Mouse (Mus musculus): ENCODE measurements around the gene Kdm2b.

The Kdm2b gene

GRCm38 (mm10) chr5:122989551-122990330 lies at the start of gene Kdm2b:
Gene Kdm2b (minus strand): TSS chr5:122989823.
- peak; percentile 44 for DNase-seq

DNA sequence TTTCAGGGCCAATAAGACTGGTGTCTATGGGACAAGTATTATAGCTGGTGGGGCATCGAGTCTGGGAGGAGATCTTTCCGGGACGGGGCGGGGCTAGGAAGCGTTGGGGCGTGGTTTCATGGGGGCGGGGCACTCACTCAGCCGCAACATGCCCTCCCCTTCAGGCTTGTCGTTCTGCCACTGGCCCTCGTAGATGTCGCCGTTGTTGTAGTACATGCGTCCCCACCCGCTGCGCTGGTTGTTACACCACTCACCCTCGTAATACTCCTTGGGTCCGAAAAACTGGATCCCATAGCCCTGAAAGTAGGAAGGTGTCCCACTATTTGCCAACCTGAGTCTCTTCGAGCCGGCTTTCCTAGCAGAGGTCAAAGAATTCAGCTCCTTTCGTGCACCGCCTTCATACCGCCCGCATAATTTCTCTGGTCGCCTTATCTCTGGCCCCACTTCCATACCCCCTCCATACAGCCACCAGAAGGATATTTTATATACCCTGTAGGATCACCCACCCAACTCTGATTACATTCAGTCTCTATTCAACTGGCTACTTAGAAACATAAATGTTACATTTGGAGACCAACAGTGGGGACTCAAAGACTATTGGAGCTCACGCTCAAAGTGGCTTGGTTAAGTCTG lies 49.6 kb upstream of the Kdm2b start:
- DNase-seq = peak; percentile 93

DNA sequence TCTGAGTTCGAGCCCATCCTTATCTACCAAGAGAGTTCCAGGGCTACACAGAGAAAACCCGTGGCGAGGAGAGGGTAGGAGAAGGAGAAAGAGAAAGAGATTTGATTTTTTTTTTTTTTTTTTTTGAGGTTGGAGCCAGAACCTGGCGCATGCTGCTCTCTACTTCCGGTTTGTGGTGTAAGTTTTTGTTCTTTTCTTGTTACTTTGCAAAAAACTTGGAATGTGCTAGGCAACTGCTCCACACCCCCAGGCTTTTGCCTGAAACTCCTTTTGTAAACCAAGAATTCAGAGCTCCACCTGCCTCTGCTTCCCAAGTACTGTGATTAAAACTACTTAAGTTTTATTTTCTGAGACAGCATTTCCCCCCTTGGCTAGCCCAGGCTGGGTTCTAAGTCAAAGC lies 48.5 kb upstream of the Kdm2b start:
- no peak for DNase-seq

DNA sequence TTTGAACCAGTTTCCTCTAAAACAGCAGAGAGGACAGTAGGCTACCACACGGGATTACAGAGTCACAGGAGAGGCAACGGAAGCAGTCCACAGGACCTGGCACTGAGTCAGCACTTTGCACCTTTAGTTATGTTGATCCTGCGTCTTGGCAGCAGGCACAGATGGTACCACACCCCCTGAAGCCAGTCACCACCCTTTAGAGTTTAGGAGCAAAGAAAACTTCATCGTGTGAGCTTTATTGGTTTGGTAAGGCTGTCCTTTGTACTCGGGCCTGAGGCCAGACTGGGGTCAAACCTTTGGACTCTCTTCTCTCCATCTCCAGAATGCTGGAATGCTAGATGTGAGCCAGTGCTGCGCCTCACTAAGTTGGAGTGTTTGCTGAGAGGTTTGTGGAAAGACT lies 45.9 kb upstream of the Kdm2b start:
- no peak for DNase-seq

GRCm38 (mm10) chr5:123035089-123035488 lies 45.5 kb upstream of the Kdm2b start:
- DNase-seq = no peak

GRCm38 (mm10) chr5:123033646-123034160 lies 44.1 kb upstream of the Kdm2b start:
- DNase-seq = no peak

DNA sequence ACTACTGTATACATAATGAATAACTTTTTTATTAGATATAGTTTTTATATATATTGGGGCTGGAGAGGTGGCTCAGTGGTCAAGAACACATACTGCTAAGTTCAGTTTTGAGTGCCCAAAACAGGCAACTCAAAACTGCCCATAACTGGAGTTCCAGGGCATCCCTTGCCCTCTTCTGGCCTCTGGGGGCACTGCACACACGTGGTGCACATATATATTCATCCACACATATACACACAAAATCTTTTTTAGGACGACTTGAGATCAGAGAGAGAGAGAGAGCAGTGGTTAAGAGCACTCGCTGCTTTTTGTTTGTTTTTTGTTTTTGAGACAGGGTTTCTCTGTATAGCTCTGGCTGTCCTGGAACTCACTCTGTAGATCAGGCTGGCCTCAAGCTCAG lies 41.7 kb upstream of the Kdm2b start:
- no peak for DNase-seq

- DNase-seq = no peak
Measured at GRCm38 (mm10) chr5:123029729-123030128, 40.1 kb upstream of the Kdm2b start.

DNA sequence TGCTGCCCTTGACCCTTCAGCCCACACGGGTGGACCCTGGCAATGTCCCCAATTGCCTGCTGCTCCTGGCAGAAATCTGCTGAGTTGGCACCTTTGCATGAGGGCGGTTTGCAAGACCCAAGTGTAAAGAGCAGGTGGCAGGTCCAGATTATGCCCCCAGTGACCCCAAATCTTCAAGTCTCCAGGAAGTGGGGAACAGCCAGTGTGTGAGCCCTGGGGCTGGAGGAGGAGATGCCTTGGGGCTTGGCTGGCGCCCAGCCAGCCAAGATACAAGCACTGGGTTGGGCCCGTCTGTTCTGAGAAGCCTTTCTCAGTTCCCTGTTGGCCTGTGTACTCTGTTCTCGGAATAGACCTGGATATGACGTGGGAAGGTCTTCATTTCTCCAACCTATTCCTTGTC lies 37.8 kb upstream of the Kdm2b start:
- DNase-seq = no peak

GRCm38 (mm10) chr5:123026414-123026813 lies 36.8 kb upstream of the Kdm2b start:
- DNase-seq = peak; percentile 38

GRCm38 (mm10) chr5:123024965-123025573 lies 35.4 kb upstream of the Kdm2b start:
- no peak for DNase-seq

- DNase-seq = no peak
Measured at GRCm38 (mm10) chr5:123024312-123024711, 34.7 kb upstream of the Kdm2b start.

- DNase-seq = no peak
Measured at GRCm38 (mm10) chr5:123023049-123023448, 33.4 kb upstream of the Kdm2b start.

DNA sequence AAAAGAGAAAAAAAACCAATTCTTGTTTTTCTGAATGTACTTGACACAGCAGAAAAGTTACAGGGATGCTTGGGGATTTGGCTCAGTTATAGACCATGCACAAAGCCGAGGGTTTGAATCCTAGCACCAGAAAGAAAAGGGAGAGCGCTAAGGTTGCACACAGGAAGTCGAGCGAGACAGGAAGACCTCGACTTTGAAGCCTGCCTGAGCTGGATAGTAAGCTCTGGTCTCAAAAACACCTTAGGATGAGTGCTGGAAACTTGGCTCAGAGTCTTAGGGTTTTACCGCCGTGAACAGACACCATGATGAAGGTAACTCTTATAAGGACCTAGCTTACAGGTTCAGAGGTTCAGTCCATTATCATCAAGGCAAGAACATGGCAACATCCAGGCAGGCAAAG lies 31.8 kb upstream of the Kdm2b start:
- DNase-seq = peak; percentile 25

DNA sequence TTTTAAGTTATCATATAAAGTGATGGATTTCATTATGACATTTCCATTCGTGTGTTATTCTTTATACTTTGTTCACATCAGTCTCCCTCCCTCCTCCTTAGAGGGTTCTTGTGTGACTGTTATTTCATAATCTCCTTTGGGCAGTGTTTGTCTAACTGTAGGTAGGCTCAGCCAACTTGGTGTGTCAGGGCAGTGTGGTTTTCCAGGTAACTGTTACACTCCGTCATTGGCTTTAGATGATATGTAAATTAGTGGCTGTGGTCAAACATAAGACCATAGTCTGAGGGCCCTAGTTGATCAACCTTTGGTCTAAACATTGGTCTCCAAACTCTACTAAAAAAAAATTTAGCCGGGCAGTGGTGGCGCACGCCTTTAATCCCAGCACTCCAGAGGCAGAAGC lies 30.8 kb upstream of the Kdm2b start:
- no peak for DNase-seq

- no peak for DNase-seq
Measured at GRCm38 (mm10) chr5:123019336-123020016, 29.9 kb upstream of the Kdm2b start.

GRCm38 (mm10) chr5:123017504-123017903 lies 27.9 kb upstream of the Kdm2b start:
- DNase-seq = no peak

- DNase-seq = peak; percentile 40
Measured at GRCm38 (mm10) chr5:123015915-123016314, 26.3 kb upstream of the Kdm2b start.

GRCm38 (mm10) chr5:123014753-123015701 lies 25.4 kb upstream of the Kdm2b start, which contains the start of gene Orai1:
Gene Orai1 (plus strand): TSS chr5:123015074.
- DNase-seq = peak; percentile 99

- peak; percentile 78 for DNase-seq
Measured at GRCm38 (mm10) chr5:123013599-123014315, 24.1 kb upstream of the Kdm2b start.

GRCm38 (mm10) chr5:123011705-123012104 lies 22.1 kb upstream of the Kdm2b start:
- DNase-seq = no peak

Data from thymus, postnatal 14 days (tissue).